Mouse (Mus musculus) right cerebral cortex, postnatal 25 days (tissue): ENCODE results near the gene Ebpl.
A peak's percentile ranks its signal among the peaks of the same experiment; 100 is the strongest.

ENCODE experiments used
- DNase-seq: peaks from one replicate; pipeline ENCODE4 v3.0.0; 2022

Gene Ebpl

GRCm38 (mm10) chr14:61360131-61360980 is at the start of gene Ebpl:
TSS of gene Ebpl (minus strand) at chr14:61360439.
- peak; percentile 92 for DNase-seq

GRCm38 (mm10) chr14:61410020-61410419 is 49.8 kb upstream of the Ebpl start:
- no peak for DNase-seq

- DNase-seq, result no peak
These were observed 46.8 kb upstream of the Ebpl start for GRCm38 (mm10) chr14:61407055-61407454.

- no peak for DNase-seq
These were observed 45.5 kb upstream of the Ebpl start for GRCm38 (mm10) chr14:61405761-61406160.

- DNase-seq, result no peak
These were observed 44.7 kb upstream of the Ebpl start for GRCm38 (mm10) chr14:61404941-61405340.

- no peak for DNase-seq
These were observed 34.5 kb upstream of the Ebpl start for GRCm38 (mm10) chr14:61394745-61395144.

- DNase-seq, result no peak
These were observed 30.3 kb upstream of the Ebpl start for GRCm38 (mm10) chr14:61390586-61390985.

- no peak for DNase-seq
These were observed 7.1 kb upstream of the Ebpl start for GRCm38 (mm10) chr14:61367290-61367689.

- DNase-seq, result no peak
These were observed 4.4 kb upstream of the Ebpl start for GRCm38 (mm10) chr14:61364656-61365055.

- no peak for DNase-seq
These were observed 3.5 kb upstream of the Ebpl start for GRCm38 (mm10) chr14:61363734-61364133.

GRCm38 (mm10) chr14:61362268-61362667 is 2.0 kb upstream of the Ebpl start:
- DNase-seq, result no peak

GRCm38 (mm10) chr14:61360981-61361511 is 807 bp upstream of the Ebpl start:
- no peak for DNase-seq

GRCm38 (mm10) chr14:61354251-61355235 is 5.7 kb downstream of the Ebpl start:
- DNase-seq, result no peak

GRCm38 (mm10) chr14:61350808-61351207 is 9.4 kb downstream of the Ebpl start:
- no peak for DNase-seq

GRCm38 (mm10) chr14:61349876-61350275 is 10.4 kb downstream of the Ebpl start:
- no peak for DNase-seq

GRCm38 (mm10) chr14:61346827-61347698 is 13.2 kb downstream of the Ebpl start:
- DNase-seq, result peak; percentile 23

- no peak for DNase-seq
These were observed 15.6 kb downstream of the Ebpl start for GRCm38 (mm10) chr14:61344590-61344989.

- no peak for DNase-seq
These were observed 20.9 kb downstream of the Ebpl start for GRCm38 (mm10) chr14:61339381-61339780.

GRCm38 (mm10) chr14:61330996-61331561 is 29.2 kb downstream of the Ebpl start:
- DNase-seq, result peak; percentile 73

GRCm38 (mm10) chr14:61330591-61330990 is 29.6 kb downstream of the Ebpl start:
- DNase-seq, result peak; percentile 22

GRCm38 (mm10) chr14:61327618-61328450 is 32.4 kb downstream of the Ebpl start:
- peak; percentile 89 for DNase-seq
